Mouse (Mus musculus) embryonic fibroblast, embryonic 13.5 days (primary cell): Measurements from ENCODE around the gene Pafah2.

Experiments
- CTCF ChIP-seq: IDR thresholded peaks from 2 replicates; pipeline ENCODE4 v1.5.1; 2011; ENCODE audit warnings: mild to moderate bottlenecking, control low read depth, low read length, moderate library complexity, borderline replicate concordance; ENCODE audit not compliant: insufficient read depth
- POLR2A ChIP-seq: IDR thresholded peaks from 2 replicates; pipeline ENCODE4 v1.6.1; 2011; ENCODE audit warnings: low read depth, mild to moderate bottlenecking, control low read depth, low read length, moderate library complexity

DNA sequence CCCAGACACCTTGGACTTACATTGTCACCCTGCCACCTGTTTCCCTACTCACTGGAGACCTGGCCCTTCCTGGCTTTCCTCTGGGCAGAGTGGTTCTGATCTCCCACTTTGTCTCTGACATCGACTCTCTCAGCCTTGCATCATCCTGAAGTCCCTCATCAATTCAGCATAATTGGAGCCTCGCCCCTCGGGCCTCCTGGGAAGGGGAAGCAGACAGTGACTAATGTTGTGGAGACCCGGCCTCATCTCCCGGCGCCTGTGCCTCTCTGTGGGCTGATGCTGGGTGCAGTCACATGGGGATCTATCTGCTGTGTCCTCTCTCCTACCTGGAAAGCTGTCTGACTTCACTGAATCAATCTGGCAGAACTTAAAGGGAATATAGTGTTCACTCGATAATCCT lies 40.1 kb downstream of the Pafah2 start:
- no peak for TF ChIP-seq CTCF
- no peak for TF ChIP-seq POLR2A
